Mouse (Mus musculus) frontal cortex, postnatal 36 days (tissue): Measurements from ENCODE around the gene Luzp1.

Source experiments
- DNase-seq, 2 experiments: peaks; one replicate each; pipeline ENCODE4 v3.0.0; 2022; ENCODE audit warnings: low spot score in 2 of 2

Gene Luzp1

GRCm38 (mm10) chr4:136546279-136547045 lies 76.9 kb downstream of the Luzp1 start:
- no peak for DNase-seq

DNA sequence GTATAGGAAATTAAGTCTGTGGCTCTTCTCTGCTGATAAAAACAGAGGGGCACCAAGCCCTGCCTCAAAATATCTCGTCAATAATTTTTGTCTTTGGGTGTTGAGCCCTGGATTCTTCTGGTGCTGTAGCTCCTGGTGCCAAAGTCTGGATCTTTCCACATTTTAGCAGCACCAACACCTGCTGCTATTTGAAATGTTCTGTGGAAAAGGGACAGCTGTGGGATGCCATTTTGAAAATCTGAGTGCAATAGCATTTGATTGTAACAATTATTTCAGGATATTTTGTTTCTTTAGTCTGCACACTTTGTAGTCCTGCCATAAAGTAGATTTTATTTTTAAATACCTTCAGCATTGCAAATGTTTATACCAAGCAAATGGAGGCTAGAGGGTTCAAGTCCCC lies 78.2 kb downstream of the Luzp1 start:
- DNase-seq, result no peak

- peak in 1 of 2 experiments; percentile 41 for DNase-seq
These were observed 78.8 kb downstream of the Luzp1 start for GRCm38 (mm10) chr4:136548381-136548801.

GRCm38 (mm10) chr4:136553108-136553507 lies 83.5 kb downstream of the Luzp1 start:
- no peak for DNase-seq

DNA sequence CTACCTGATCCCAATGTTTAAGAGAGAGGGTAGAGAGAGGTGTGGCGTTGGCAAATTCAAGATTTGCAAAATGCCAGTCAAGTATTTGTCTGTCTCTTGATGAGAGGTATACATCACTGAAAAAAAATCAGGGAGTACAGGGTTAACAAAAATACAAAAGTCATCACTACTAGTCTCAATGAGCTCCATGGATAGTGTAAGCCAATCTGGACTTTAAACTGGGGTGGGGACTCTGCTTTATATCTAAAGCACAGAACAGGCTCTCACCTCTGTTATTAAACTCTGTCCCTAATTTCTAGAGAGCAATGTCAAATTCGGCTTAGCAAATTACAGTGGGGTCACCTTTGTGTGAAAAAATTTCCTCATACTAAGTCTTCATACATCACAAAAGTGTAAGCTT lies 88.1 kb downstream of the Luzp1 start:
- no peak for DNase-seq

DNA sequence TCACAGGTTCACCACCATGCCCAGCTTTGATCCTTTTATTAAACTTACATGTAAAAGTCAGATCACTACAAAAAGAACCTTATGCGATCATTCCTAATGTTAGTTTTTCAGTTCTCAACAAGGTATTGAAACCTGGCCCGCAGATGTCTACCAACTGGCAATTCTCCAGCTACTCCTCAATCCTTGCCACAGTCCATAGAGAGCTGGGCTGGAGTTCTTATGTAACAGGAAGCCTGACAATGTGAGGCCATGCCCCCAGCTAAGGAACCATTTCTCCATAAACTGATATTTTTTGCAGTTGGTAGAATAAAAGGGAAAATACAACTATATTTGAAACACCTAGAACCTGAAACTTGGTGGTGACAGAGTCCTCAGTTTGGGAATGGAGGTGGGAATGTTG lies 90.1 kb downstream of the Luzp1 start:
- DNase-seq, result no peak

DNA sequence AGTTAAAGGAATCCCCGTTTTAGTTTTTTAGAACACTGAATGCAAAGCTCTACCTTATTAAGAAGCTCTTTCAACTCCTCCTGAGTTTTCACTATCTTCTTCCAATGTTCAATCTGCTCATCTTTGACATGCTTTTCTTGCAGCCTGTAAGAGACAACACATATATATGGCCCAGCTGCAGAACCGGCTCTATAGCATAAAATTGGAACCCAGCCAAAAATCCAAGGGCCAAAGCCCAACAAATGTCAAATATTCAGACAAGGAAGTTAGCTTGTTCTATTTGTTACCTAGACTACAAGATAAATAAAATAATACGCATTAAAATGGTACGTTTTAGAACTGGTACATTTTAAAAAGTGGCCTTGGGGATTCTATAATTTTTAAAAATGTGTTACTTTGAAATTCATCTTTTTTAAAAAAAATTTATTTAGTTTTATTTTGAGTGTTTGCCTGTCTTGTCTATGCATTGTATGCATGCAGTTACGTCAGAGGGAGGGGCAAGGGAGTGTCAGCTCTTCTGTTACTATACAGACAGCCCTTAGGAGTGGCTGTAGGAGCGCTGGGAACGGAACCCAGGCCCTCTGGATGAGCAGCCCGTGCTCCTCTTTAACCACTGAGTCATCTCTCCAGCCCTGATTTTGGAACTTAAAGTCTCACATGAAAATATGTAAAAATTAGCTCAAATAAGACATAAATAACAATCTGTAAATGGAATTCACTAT lies 90.9 kb downstream of the Luzp1 start:
- DNase-seq, result no peak

GRCm38 (mm10) chr4:136562755-136563154 lies 93.2 kb downstream of the Luzp1 start:
- DNase-seq, result no peak

DNA sequence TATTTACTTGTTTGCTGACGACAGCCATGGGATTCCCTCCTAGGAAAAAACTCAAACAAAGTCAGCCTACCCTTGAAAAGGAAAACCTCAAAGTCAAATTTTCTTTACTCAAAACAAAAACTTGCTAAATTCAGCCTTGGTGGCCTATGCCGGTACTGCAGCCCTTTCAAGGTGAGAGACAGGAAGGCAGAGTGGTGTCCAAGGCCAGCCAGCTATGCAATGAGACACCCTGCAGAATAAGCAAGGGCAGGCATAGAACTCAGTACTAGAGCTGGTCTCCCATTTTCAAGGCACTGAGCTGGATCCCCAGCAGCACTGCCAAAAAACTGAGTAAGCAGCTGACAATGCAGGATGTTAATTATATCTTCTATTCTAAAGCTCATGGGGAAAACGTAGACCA lies 99.1 kb downstream of the Luzp1 start:
- no peak for DNase-seq

DNA sequence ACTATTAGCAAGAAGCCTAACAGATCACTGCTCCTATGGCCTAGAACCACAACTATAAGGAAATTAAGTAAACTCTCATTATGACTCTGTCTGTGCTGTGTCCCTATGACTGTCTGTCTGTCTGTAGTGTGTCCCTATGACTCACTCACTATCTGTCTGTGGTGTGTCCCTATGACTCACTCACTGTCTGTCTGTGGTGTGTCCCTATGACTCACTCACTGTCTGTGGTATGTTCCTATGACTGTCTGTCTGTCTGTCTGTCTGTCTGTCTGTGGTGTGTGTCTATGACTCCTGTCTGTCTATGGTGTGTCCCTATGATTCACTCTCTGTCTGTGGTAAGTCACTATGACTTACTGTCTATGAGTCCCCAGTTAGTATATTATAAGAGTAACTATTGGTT lies 100.4 kb downstream of the Luzp1 start:
- DNase-seq, result no peak

DNA sequence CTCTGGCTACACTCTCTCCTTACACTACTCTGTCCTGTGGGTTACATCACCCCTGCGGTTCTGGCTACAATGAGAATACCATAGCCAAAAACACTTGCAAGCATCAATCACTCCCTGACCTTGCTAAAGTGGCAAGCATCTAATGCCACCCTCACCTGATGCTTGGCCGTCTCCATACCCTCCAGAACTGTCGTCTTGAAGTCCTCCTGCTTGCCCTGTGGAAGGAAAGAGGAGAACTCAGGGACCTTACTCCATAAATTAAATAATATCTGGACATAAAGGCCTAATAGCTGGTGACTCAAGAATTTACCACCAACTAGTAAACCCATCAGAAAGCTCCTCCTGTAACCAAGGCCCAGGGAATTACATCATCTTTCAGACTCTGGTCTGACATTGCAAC lies 112.3 kb downstream of the Luzp1 start:
- DNase-seq, result no peak

GRCm38 (mm10) chr4:136587221-136587827 lies 117.8 kb downstream of the Luzp1 start:
- DNase-seq, result no peak

DNA sequence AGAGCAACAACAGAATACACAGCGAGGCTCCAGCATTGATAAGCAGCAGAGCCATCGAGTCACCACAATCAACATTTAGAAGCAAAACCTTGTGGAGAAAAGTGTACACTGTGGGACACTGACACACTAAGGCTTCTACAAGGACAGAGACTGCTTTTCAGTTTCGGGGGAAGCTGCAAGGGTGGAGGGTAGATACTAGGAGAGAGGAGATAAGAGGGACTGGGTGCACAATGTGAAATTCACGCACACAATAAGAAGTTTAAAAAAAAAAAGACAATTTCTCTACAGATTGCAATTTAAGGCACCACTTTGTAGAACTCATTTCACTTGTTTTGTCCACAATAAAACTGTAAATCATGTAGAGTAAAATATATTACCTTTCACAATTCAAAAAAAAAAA lies 118.4 kb downstream of the Luzp1 start:
- DNase-seq, result no peak

- DNase-seq, result no peak
These were observed 122.5 kb downstream of the Luzp1 start for GRCm38 (mm10) chr4:136592111-136592510.

DNA sequence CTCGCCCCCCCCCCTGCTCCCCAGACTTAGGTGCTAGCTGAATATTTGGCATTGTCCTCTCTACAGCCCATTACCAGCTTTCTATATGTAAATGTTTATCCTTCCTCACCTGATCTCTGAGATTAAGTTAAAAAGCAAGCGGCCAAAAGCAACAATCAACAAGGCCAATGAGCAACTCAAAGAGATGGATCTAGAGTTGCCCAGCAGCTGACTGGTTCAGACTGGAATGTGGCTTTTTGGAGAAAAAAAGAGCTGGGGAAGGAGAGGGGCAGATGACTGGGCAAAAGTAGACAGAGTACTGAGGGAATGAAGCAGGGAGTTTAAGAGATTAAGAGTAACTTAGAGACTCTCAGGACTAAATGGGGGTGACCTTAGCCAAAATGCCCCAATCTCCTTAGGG lies 124.4 kb downstream of the Luzp1 start:
- DNase-seq, result no peak

GRCm38 (mm10) chr4:136595221-136595620 lies 125.7 kb downstream of the Luzp1 start:
- DNase-seq, result no peak

- no peak for DNase-seq
These were observed 128.8 kb downstream of the Luzp1 start for GRCm38 (mm10) chr4:136598268-136598876.

GRCm38 (mm10) chr4:136599869-136600268 lies 130.3 kb downstream of the Luzp1 start:
- no peak for DNase-seq

DNA sequence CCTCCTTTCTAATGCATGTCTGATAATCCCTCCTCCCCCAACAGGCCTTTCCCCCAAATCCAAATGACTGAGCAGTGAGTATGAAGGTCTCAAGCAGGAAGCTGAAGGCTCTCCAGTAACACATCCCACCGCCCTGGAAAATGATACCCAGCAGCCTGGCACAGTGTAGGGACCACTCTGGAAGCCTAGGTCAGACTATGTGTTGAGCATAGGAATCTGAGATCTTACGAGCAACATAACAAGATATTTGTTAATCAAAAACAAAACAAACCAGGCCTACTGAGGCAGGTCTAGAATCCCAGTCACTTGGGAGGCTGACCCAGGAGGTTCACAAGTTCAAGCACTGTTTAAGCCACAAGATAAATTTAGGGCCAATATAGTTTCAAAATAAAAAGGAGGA lies 131.0 kb downstream of the Luzp1 start:
- no peak for DNase-seq

GRCm38 (mm10) chr4:136601476-136601875 lies 131.9 kb downstream of the Luzp1 start:
- DNase-seq, result peak; percentile 41 to 62

DNA sequence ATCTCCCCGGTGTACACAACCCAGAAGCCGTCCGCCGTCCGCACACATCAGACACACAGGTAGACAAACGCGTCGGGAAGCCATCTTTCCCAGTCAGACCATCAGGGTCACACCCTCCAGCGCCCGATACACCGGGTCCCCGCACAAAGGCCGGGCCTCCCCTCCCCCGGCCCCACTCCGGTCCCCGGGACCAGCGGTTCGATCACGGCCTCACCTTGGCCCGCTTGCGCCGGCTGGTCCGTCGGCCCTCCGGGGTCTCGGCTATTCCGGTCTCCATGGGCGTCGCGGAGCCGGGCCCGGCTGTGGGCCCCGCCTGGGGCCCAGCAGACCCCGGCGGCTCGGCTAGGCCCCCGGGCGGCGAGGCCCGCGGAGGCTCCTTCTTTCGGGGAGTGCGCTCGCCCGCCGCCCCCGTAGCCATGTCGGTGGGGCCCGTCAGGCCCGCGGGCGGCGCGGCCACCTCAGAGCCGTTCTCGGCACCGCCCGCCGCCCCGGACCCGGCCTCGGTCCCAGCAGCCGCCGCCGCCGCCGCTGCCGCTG lies 132.5 kb downstream of the Luzp1 start:
- peak; percentile 30 to 37 for DNase-seq

DNA sequence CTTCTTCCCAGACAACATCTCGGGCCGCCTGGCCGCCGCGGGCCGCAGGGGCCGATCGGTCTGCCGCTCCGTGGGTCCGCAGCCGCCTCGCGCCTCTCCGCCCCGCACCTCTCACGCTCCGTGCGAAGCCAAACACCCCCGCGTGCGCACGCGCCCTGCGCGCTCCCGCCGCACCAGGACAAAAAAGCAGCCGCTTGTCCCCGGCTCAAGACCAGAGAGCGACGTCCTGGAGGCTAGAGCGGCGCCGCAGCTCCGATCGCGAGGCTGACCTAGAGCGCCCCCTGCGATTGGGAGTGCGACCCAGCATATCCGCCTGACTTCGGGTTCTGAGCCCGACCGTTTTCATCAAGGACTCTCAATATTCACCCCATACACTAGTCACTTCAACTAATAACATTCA lies 133.0 kb downstream of the Luzp1 start, which contains the start of gene Kdm1a:
Kdm1a (minus strand) TSS at position 156 of the 400 bp plus-strand sequence.
- peak; percentile 95 to 96 for DNase-seq
